Mouse (Mus musculus) myocyte (in vitro differentiated cells): ENCODE measurements around the gene Dlgap4. TPM values are rescaled to one million over a fixed set of nuclear protein-coding genes. Genes with fewer than 3 reads are reported as not detected.

ENCODE experiments used
- H3K27me3 ChIP-seq: one replicate; pipeline ENCODE4 v1.6.1; 2011; ENCODE audit not compliant: control insufficient read depth, insufficient read depth, insufficient read length
- H3K36me3 ChIP-seq: one replicate; pipeline ENCODE4 v1.6.1; 2011; ENCODE audit not compliant: control insufficient read depth, insufficient read depth
- H3K4me2 ChIP-seq: one replicate; pipeline ENCODE4 v1.6.1; 2011; ENCODE audit warnings: low read depth, control low read depth
- H3K4me3 ChIP-seq: one replicate; pipeline ENCODE4 v1.5.1; 2011; ENCODE audit warnings: mild to moderate bottlenecking, control low read depth, moderate library complexity
- H3K79me2 ChIP-seq: one replicate; pipeline ENCODE4 v1.6.1; 2011; ENCODE audit not compliant: control insufficient read depth, insufficient read depth
- H3ac ChIP-seq: one replicate; pipeline ENCODE4 v1.6.1; 2011; ENCODE audit not compliant: control insufficient read depth, insufficient read length
- CEBPB ChIP-seq: IDR thresholded peaks from 2 replicates; pipeline ENCODE4 v1.6.1; 2011; ENCODE audit warnings: mild to moderate bottlenecking, moderate library complexity; ENCODE audit not compliant: poor library complexity, insufficient read depth, severe bottlenecking
- E2F4 ChIP-seq: IDR thresholded peaks from one replicate; pipeline ENCODE4 v1.6.1; 2011; ENCODE audit warnings: mild to moderate bottlenecking, control low read depth, moderate library complexity; ENCODE audit not compliant: insufficient read depth
- MAX ChIP-seq: IDR thresholded peaks from one replicate; pipeline ENCODE4 v1.6.1; 2011; ENCODE audit warnings: low read depth, mild to moderate bottlenecking, control low read depth
- MYOD1 ChIP-seq, 3 experiments: IDR thresholded peaks; one replicate each; pipeline ENCODE4 v1.6.1; 2011; ENCODE audit warnings: control low read depth in 2 of 3, low read depth in 2 of 3, mild to moderate bottlenecking in 2 of 3, moderate library complexity in 1 of 3; ENCODE audit not compliant: insufficient read length in 2 of 3, control insufficient read depth in 1 of 3
- MYOG ChIP-seq, 3 experiments: IDR thresholded peaks; one replicate each; pipeline ENCODE4 v1.6.1; 2011; ENCODE audit warnings: control low read depth in 2 of 3, low read depth in 2 of 3, mild to moderate bottlenecking in 2 of 3; ENCODE audit not compliant: insufficient read length in 2 of 3, control insufficient read depth in 1 of 3, insufficient read depth in 1 of 3
- POLR2A ChIP-seq: IDR thresholded peaks from one replicate; pipeline ENCODE4 v1.6.1; 2011; ENCODE audit warnings: low read depth, mild to moderate bottlenecking, control low read depth, moderate library complexity; ENCODE audit not compliant: insufficient read length
- POLR2AphosphoS2 ChIP-seq: IDR thresholded peaks from one replicate; pipeline ENCODE4 v1.6.1; 2011; ENCODE audit warnings: low read depth, control low read depth; ENCODE audit not compliant: insufficient read length
- REST ChIP-seq: IDR thresholded peaks from one replicate; pipeline ENCODE4 v1.6.1; 2011; ENCODE audit warnings: mild to moderate bottlenecking, control low read depth, moderate library complexity; ENCODE audit not compliant: insufficient read depth, insufficient read length
- SRF ChIP-seq: IDR thresholded peaks from one replicate; pipeline ENCODE4 v1.6.1; 2011; ENCODE audit warnings: low read depth; ENCODE audit not compliant: control insufficient read depth, insufficient read length
- TCF12 ChIP-seq: IDR thresholded peaks from one replicate; pipeline ENCODE4 v1.6.1; 2011; ENCODE audit warnings: mild to moderate bottlenecking, control low read depth; ENCODE audit not compliant: poor library complexity, insufficient read depth, severe bottlenecking
- TCF3 ChIP-seq: IDR thresholded peaks from one replicate; pipeline ENCODE4 v1.6.1; 2011; ENCODE audit warnings: low read depth, control low read depth; ENCODE audit not compliant: insufficient read length
- USF1 ChIP-seq: IDR thresholded peaks from one replicate; pipeline ENCODE4 v1.6.1; 2011; ENCODE audit warnings: low read depth, mild to moderate bottlenecking, control low read depth, moderate library complexity
- polyA plus RNA-seq: library from polyadenylated mRNA; unstranded; fragments of >200 nt; fragmentation: generic; extraction: Trizol; gene quantifications from one replicate; pipeline ENCODE4 v1.2.1, GENCODE M21; 2012; ENCODE audit warnings: missing spikeins

Gene Dlgap4
- polyA plus RNA-seq, 1 experiment = 176 TPM

DNA sequence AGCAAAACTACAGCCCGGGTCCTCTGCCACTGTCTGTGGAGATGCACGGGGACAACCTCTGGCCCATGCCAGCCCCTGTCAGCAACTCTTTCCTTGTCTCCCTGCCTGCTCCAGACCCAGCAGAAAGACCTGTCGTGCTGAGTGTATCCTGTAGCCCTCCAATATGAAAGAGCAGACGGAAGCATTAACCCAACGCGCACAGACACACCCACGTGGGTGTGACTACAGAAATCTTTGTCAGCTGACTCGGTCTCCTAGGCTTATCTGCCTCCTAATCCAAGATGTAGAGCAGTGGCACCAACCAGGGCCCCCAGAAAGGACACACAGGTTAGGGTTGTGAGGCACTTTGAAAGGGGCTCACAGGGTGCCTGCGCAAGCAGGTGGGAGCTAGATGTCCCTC, 9.8 kb upstream of the Dlgap4 start:
- Histone ChIP-seq H3K27me3 (peaks cover 60% of the 10 kb centered on the region), H3K36me3 (no peaks in the 10 kb centered on the region), H3K79me2 (no peaks in the 10 kb centered on the region), H3ac (no peak overlapping the region), H3K4me3 (no peak overlapping the region), H3K4me2 (no peak overlapping the region)
- TF ChIP-seq CEBPB (no peak), MYOG (IDR thresholded peaks at IDR 0.05; ENCODE audit: control insufficient read depth in 1 of 3, insufficient read depth in 1 of 3, insufficient read length in 2 of 3, low read depth in 2 of 3) (no peak), REST (no peak), E2F4 (no peak), TCF12 (no peak), MYOD1 (IDR thresholded peaks at IDR 0.05; ENCODE audit: control insufficient read depth in 1 of 3, insufficient read length in 2 of 3, low read depth in 2 of 3) (no peak), USF1 (no peak), MAX (no peak)

- no peak for TF ChIP-seq POLR2AphosphoS2
- TF ChIP-seq TCF3 = no peak
- no peak for TF ChIP-seq MAX
- no peak for TF ChIP-seq SRF
- TF ChIP-seq REST = no peak
- TF ChIP-seq MYOD1 (IDR thresholded peaks at IDR 0.05; ENCODE audit: control insufficient read depth in 1 of 3, insufficient read length in 2 of 3, low read depth in 2 of 3) = no peak
- TF ChIP-seq USF1 = no peak
- H3K27me3 ChIP-seq = peaks cover 75% of the 10 kb centered on the region
- H3K4me2 ChIP-seq = no peak overlapping the region
- H3K79me2 ChIP-seq = no peaks in the 10 kb centered on the region
- no peaks in the 10 kb centered on the region for H3K36me3 ChIP-seq
- H3ac ChIP-seq = no peak overlapping the region
- no peak overlapping the region for H3K4me3 ChIP-seq
These were observed 8.4 kb upstream of the Dlgap4 start for GRCm38 (mm10) chr2:156605144-156605543.

DNA sequence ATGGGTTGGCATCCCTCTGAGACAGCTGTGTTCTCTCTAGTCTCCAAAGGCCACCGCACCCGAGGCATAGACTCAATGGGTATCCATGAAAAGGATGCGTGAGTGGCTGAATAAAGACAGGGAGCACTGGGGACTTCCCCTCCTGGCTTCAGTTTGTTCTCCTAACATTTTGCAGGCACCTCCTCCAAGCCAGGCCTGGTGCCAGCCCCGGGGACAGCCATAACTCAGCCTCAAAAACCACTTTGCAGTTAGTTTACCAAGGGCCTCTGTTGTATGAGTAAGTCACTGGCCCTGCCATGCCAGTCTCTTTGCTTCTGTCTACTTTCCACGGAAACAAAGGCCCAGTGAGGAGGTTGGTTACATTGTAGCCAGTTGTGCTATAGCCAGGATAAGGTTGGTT, 7.5 kb upstream of the Dlgap4 start:
- no peak overlapping the region for H3ac ChIP-seq
- H3K4me3 ChIP-seq = no peak overlapping the region
- H3K4me2 ChIP-seq = no peak overlapping the region
- peaks cover 81% of the 10 kb centered on the region for H3K27me3 ChIP-seq
- no peak for TF ChIP-seq TCF12
- no peak for TF ChIP-seq SRF
- TF ChIP-seq MYOG (IDR thresholded peaks at IDR 0.05; ENCODE audit: control insufficient read depth in 1 of 3, insufficient read depth in 1 of 3, insufficient read length in 2 of 3, low read depth in 2 of 3) = no peak
- no peak for TF ChIP-seq MAX
- TF ChIP-seq MYOD1 (IDR thresholded peaks at IDR 0.05; ENCODE audit: control insufficient read depth in 1 of 3, insufficient read length in 2 of 3, low read depth in 2 of 3) = no peak
- TF ChIP-seq E2F4 = no peak
- TF ChIP-seq USF1 = no peak
- no peak for TF ChIP-seq POLR2AphosphoS2
- no peak for TF ChIP-seq CEBPB
- no peak for TF ChIP-seq TCF3
- TF ChIP-seq REST = no peak
- TF ChIP-seq POLR2A = no peak
- no peaks in the 10 kb centered on the region for H3K79me2 ChIP-seq
- no peaks in the 10 kb centered on the region for H3K36me3 ChIP-seq

- no peak for TF ChIP-seq TCF12
- Histone ChIP-seq H3ac (no peak overlapping the region), H3K79me2 (no peaks in the 10 kb centered on the region), H3K4me2 (no peak overlapping the region), H3K27me3 (peaks cover 94% of the 10 kb centered on the region), H3K4me3 (no peak overlapping the region), H3K36me3 (no peaks in the 10 kb centered on the region)
These were observed 394 bp upstream of the Dlgap4 start for GRCm38 (mm10) chr2:156613081-156613540.

DNA sequence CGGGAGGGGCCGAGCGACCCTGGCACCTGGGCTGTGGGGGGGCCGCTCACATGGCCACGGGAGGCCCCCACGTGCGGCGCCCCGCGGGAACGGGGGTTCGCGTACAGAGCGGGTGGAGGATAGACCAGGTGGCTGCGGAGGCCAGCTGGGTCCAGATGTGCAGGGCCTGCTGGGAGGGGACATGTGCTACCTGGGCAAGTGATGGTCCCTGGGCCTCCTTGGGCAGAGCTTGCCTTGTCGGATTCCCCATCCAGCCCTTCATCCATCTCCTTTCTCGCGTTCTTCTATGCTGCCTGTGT, 702 bp downstream of the Dlgap4 start:
- no peak overlapping the region for H3K4me3 ChIP-seq
- H3K27me3 ChIP-seq = peaks cover 94% of the 10 kb centered on the region
- TF ChIP-seq E2F4 = no peak
- no peak for TF ChIP-seq CEBPB
- TF ChIP-seq POLR2A = no peak
- no peak for TF ChIP-seq MYOG (IDR thresholded peaks at IDR 0.05; ENCODE audit: control insufficient read depth in 1 of 3, insufficient read depth in 1 of 3, insufficient read length in 2 of 3, low read depth in 2 of 3)
- TF ChIP-seq MYOD1 (IDR thresholded peaks at IDR 0.05; ENCODE audit: control insufficient read depth in 1 of 3, insufficient read length in 2 of 3, low read depth in 2 of 3) = no peak
- no peak for TF ChIP-seq POLR2AphosphoS2
- TF ChIP-seq TCF12 = no peak
- TF ChIP-seq REST = no peak
- no peak for TF ChIP-seq SRF
- TF ChIP-seq TCF3 = no peak
- no peak for TF ChIP-seq MAX
- no peak for TF ChIP-seq USF1

More for the DNA sequence above, 702 bp downstream of the Dlgap4 start:
- H3K36me3 ChIP-seq = no peaks in the 10 kb centered on the region
- H3K79me2 ChIP-seq = no peaks in the 10 kb centered on the region
- H3ac ChIP-seq = no peak overlapping the region
- no peak overlapping the region for H3K4me2 ChIP-seq
